Mouse (Mus musculus): ENCODE results near the gene Cwf19l1. TPM values are rescaled to one million over a fixed set of nuclear protein-coding genes. Genes with fewer than 3 reads are reported as not detected.

The Cwf19l1 gene
- polyA plus RNA-seq, 1 experiment from 2014 or later: 23.8 TPM

GRCm38 (mm10) chr19:44069121-44069913 lies 66.4 kb downstream of the Cwf19l1 start, which contains the start of gene Erlin1:
Erlin1 (minus strand) TSS chr19:44069785.
- under 1% methylated on average over 75 of the region's 75 CpGs for whole genome bisulfite sequencing
- Histone ChIP-seq H3K36me3 (0 out of 2 replicates have a peak, but pooled peaks cover 12% of the 10 kb centered on the region), H3K27ac (peak within 1 kb of the TSS; percentile 85), H3K4me3 (peak within 1 kb of the TSS; percentile 86), H3K4me1 (peaks cover 13% of the 10 kb centered on the region; the same call in 1 of the 2 replicates), H3K9me3 (no peaks in the 10 kb centered on the region), H3K27me3 (ENCODE audit: insufficient read depth, poor library complexity, severe bottlenecking) (no peaks in the 10 kb centered on the region)
- DNase-seq (ENCODE audit: low spot score): peak; percentile 91

DNA sequence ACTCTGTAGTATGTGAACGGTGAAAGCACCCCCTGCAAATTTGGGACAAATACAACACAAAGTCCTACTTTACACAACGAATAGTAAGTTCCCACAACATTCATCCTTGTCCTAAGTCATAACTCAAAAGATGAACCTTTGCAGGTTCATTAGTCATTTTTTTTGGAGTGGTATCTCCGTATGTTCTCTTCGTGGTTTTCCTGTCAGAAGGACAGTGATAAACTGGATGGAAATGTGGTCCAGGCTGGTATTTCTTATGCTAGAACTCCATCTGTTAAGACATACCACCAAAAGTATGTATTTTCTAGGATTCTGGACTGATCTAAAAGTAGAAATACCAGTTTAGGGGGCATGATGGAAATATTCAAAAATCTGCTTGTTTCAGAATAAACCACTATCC lies 67.4 kb downstream of the Cwf19l1 start:
- H3K4me1 ChIP-seq: peaks cover 13% of the 10 kb centered on the region; the same call in 1 of the 2 replicates
- no peaks in the 10 kb centered on the region for H3K27me3 ChIP-seq (ENCODE audit: insufficient read depth, poor library complexity, severe bottlenecking)
- no peak overlapping the region for H3K4me3 ChIP-seq
- H3K36me3 ChIP-seq: peaks cover 12% of the 10 kb centered on the region; the same call in 1 of the 2 replicates
- no peaks in the 10 kb centered on the region for H3K9me3 ChIP-seq
- 78% methylated on average over 4 of the region's 4 CpGs for WGBS
- H3K27ac ChIP-seq: no peak overlapping the region
- no peak for DNase-seq (ENCODE audit: low spot score)

DNA sequence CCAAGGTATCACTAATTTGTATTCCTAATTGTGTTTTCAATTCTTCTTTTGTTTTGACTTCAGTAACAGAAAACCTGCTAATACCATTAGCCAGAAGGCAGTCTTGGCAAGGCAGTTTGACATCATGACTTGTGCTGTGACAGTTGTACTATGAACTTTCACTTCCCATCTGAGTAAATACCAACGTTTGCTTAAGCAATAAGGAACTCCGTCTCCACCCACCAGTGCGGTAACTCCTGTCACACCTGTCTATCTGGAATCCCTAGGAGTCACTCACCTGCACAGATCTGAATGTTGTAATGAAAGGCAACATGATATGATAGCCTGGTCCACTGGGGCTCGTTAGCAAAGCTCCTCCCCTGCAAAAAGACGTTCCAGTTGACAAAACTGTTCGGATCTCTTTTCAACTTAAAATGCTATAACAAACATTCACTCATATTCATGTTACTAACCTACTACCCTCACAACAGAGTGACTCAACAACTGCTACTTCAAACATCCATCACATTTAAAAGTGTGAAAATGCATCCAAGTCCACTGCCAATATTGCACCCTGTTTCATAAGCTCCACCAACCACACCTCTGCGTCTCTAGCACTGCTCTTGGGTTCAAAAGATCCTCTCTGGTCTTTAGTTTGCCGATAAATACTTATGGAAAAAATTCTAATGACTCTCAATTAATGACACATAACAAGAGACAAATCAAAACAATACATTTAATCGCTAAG lies 68.2 kb downstream of the Cwf19l1 start:
- peaks cover 11% of the 10 kb centered on the region; the same call in 1 of the 2 replicates for H3K36me3 ChIP-seq
- no peak overlapping the region for H3K27ac ChIP-seq
- no peaks in the 10 kb centered on the region for H3K9me3 ChIP-seq
- H3K27me3 ChIP-seq (ENCODE audit: insufficient read depth, poor library complexity, severe bottlenecking): no peaks in the 10 kb centered on the region
- no peak overlapping the region for H3K4me3 ChIP-seq
- 80% methylated on average over 9 of the region's 9 CpGs for WGBS
- H3K4me1 ChIP-seq: peaks cover 13% of the 10 kb centered on the region; the same call in 1 of the 2 replicates
- DNase-seq (ENCODE audit: low spot score): no peak

GRCm38 (mm10) chr19:44064734-44065133 lies 70.9 kb downstream of the Cwf19l1 start:
- Histone ChIP-seq H3K27ac (no peak overlapping the region), H3K27me3 (ENCODE audit: insufficient read depth, poor library complexity, severe bottlenecking) (no peaks in the 10 kb centered on the region), H3K9me3 (no peaks in the 10 kb centered on the region), H3K4me1 (peaks cover 9% of the 10 kb centered on the region; the same call in 1 of the 2 replicates), H3K36me3 (peaks cover 19% of the 10 kb centered on the region; the same call in 1 of the 2 replicates), H3K4me3 (no peak overlapping the region)
- no peak for DNase-seq (ENCODE audit: low spot score)
- WGBS: 93% methylated on average over 2 of the region's 2 CpGs

DNA sequence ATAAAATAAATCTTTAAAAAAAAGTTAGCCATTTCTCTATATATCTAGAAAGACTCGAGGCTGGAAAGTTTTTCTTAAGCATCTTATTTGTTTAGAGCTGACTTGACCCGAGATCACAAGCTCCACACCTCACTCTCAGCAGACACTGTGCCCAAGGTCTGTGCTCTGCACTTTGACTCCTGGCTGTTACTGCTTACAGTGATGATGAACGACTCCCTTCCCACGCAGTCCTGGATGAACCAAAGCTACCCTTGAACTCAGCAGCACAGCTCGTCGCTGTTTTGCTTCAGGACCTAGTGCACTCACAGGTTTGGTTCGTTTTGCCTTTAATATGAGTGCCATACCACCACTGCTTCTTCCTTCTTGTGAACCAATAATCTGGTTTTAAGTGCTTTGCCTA lies 71.9 kb downstream of the Cwf19l1 start:
- Histone ChIP-seq H3K4me1 (0 out of 2 replicates have a peak, but pooled peaks cover 2% of the 10 kb centered on the region), H3K36me3 (peaks cover 28% of the 10 kb centered on the region), H3K9me3 (no peaks in the 10 kb centered on the region), H3K4me3 (no peak overlapping the region), H3K27me3 (ENCODE audit: insufficient read depth, poor library complexity, severe bottlenecking) (no peaks in the 10 kb centered on the region), H3K27ac (no peak overlapping the region)
- WGBS: 87% methylated on average over 7 of the region's 7 CpGs
- DNase-seq (ENCODE audit: low spot score): no peak

- peaks cover 49% of the 10 kb centered on the region for H3K36me3 ChIP-seq
- 80% methylated on average over 3 of the region's 3 CpGs for WGBS
- DNase-seq (ENCODE audit: low spot score): no peak
- no peaks in the 10 kb centered on the region for H3K27me3 ChIP-seq (ENCODE audit: insufficient read depth, poor library complexity, severe bottlenecking)
- H3K27ac ChIP-seq: no peak overlapping the region
- no peaks in the 10 kb centered on the region for H3K9me3 ChIP-seq
- no peak overlapping the region for H3K4me3 ChIP-seq
- no peaks in the 10 kb centered on the region for H3K4me1 ChIP-seq
Measured at GRCm38 (mm10) chr19:44060226-44060625, 75.5 kb downstream of the Cwf19l1 start.

Other genes starting within 250 kb of the Cwf19l1 start
- 11.9 and 15.1 TPM in 2 replicates for gene Dnmbp, start 195.7 kb downstream of the Cwf19l1 start, polyA plus RNA-seq (2016; fragmentation: Nextera tagmentation; extraction: Ambion mirVana)
- gene Cpn1, start 149.3 kb downstream of the Cwf19l1 start, polyA plus RNA-seq (2016; fragmentation: Nextera tagmentation; extraction: Ambion mirVana): 0.80 and 12.9 TPM in 2 replicates
- gene Cyp2c23, start 106.7 kb downstream of the Cwf19l1 start, polyA plus RNA-seq (2016; fragmentation: Nextera tagmentation; extraction: Ambion mirVana): 0.11 TPM in 1 of 2 replicates, not detected in the other
- gene Erlin1, start 66.1 kb downstream of the Cwf19l1 start, polyA plus RNA-seq (2016; fragmentation: Nextera tagmentation; extraction: Ambion mirVana): 18.6 and 24.6 TPM in 2 replicates
- 36.8 and 47.0 TPM in 2 replicates for gene Chuk, start 28.4 kb downstream of the Cwf19l1 start, polyA plus RNA-seq (2016; fragmentation: Nextera tagmentation; extraction: Ambion mirVana)
- 69.0 and 91.3 TPM in 2 replicates for gene Bloc1s2, start 10.6 kb upstream of the Cwf19l1 start, polyA plus RNA-seq (2016; fragmentation: Nextera tagmentation; extraction: Ambion mirVana)
- gene Pkd2l1, start 56.6 kb upstream of the Cwf19l1 start, polyA plus RNA-seq (2016; fragmentation: Nextera tagmentation; extraction: Ambion mirVana): not detected in 2 replicates
- 0.15 and 0.64 TPM in 2 replicates for gene Scd3, start 67.4 kb upstream of the Cwf19l1 start, polyA plus RNA-seq (2016; fragmentation: Nextera tagmentation; extraction: Ambion mirVana)
- gene Scd2, start 157.8 kb upstream of the Cwf19l1 start, polyA plus RNA-seq (2016; fragmentation: Nextera tagmentation; extraction: Ambion mirVana): 195 and 207 TPM in 2 replicates
- 0.06 and 0.16 TPM in 2 replicates for gene Scd4, start 197.2 kb upstream of the Cwf19l1 start, polyA plus RNA-seq (2016; fragmentation: Nextera tagmentation; extraction: Ambion mirVana)

Data from heart, embryonic 10.5 days (tissue).